Mouse (Mus musculus) kidney, postnatal 10 days (tissue): ENCODE data around the gene Tjp2.

ENCODE experiments used
- DNase-seq: peaks from one replicate; pipeline ENCODE4 v3.0.0; 2021; ENCODE audit warnings: mixed read lengths

The Tjp2 gene

GRCm38 (mm10) chr19:24176692-24177091 is 48.1 kb downstream of the Tjp2 start:
- no peak for DNase-seq

GRCm38 (mm10) chr19:24174896-24175295 is 49.9 kb downstream of the Tjp2 start:
- peak; percentile 46 for DNase-seq

DNA sequence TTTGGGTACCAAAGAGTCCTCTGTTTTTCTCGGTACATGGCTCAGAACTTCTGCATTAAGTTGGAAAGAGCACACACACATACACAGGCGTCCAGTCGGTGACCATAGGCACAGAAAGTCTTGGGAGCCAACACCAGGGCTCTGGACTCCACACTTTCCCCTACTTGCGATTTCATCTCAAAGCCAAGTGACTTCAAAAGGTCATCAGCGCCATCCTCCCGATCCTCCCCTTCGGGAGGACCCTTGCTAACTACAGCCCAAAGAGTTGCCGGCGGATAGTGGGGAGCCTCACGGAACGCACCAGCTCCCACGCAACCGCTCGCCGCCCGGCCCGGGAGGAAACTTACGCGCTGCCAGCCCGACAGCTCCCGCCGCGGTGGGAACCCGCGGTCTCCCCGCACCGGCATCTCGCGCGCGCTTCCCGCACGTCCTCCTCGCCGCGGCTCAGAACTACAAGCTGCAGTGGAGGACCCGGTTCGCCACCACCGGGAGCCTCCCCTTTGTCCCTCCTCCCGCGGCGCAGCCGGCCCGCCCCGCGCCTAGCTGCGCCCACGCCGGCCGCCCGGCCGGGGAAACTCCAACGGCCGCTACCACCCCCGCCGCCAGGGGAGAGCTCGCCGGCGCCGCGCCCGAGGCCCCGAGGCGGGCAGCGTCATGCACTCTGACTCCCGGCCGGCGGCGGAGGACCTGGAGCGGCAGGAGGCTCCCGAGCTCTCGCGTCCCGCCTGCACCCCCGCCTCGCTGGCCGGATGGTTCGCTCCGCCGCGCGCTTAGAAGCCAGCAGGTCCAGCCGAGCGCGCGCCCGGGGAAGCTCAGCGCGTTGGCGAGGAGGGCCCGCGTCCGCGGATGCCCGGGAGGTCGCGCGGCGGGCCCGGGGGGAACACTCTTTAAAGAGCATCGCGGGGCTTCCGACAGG is 51.0 kb downstream of the Tjp2 start:
- DNase-seq, result peak; percentile 96

DNA sequence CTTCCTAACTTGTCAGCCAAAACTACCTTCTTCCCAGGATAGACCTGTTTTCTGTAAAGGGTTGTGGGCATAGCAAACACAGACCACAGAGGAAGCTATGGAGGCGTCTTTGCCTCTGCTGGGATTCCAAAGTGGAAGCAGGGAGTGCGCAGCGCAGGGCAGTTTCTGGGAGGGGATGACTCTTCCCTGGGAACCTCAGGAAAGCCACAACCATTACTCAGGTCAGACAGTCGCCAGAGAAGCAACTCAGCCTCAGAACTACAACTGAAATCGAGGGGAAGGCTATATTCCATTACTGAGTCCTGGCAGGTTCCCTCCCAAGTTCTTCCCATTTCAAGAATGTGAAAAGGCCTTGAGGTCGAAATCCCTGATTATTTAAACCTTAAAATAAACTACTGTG is 51.8 kb downstream of the Tjp2 start:
- no peak for DNase-seq

DNA sequence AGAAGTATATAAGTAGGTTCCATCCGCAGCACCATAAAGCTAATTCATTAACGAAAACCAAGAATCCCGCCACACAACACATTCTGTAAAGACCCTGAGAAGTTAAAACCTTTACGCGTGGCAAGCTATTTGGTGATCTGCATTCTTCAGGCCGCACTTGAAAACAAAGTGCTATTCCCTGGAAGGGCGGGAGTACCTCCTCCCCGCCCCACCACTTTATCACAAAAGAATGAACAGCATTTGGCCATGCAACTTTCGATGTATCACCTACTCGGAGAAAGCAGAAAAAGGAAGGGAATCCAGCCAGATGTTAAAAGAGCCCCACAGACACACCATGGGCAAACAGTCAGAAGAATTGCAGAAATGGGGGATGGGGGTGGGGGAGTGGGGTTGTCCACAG is 56.3 kb downstream of the Tjp2 start:
- DNase-seq, result no peak

DNA sequence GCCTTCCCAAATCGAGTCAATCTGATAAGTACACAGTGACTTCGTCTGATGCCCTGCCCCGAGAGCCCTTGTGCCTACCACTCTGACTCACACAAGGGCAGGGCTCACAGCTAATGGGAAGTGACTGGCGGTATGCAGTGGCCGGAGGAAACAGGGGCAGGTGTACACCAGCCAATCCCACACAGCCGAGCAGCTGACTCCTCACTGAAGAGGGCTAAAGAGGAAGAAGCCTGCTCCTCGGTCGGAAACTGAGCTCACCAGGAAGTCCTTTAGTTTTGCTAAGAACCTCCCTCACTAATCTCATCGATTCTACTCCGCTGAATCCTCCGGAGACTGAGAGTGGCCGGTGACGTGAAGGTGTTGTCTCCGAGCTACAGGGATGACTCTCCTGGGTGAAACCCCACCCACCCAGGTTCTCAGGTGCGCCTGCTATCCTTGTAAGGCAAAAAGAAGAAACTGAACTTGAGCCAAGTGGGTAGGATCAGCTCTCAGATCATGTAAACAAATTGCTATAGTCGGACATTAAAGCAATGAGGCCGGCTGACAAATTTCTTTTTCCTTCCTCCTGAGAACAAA is 58.2 kb downstream of the Tjp2 start:
- DNase-seq, result peak; percentile 63

GRCm38 (mm10) chr19:24163974-24164373 is 60.9 kb downstream of the Tjp2 start:
- no peak for DNase-seq

GRCm38 (mm10) chr19:24160460-24160859 is 64.4 kb downstream of the Tjp2 start:
- no peak for DNase-seq

DNA sequence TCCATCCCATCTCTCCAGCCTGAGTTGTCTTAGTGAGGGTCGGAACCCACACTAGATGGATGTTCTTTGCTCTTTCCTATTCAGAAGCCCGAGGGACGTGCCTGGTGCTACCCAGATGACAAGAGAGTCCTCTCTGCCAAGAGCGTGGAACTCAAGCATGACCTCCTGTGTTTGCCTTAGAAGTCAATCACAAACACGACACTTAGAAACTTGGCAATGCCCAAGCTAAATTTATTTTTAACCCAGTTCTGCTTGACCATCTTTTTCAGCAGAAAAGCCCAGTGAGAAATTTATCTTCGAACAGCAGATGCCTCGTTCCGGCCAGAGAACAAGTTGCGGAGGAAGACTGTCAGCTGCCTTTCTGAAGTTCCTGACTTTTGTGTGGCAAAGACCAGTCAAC is 65.1 kb downstream of the Tjp2 start:
- no peak for DNase-seq

DNA sequence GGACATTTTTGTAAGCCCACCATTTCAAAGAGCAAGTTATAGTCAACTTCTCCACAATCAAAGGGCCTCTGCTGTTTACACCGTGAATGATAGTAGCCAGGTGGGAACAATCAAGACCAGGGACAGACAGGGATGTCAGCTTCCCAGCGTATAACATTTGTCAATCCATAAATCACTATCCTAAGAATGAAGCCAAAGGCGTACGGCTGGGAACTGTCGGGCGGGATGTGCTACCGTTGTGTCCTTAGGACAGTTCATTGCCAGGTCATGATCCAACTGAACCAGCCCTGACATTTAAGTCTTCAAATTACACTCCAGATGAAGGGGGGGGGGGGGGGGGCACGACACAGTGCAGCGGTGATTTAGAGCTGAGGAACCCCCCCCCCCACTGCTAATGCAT is 65.5 kb downstream of the Tjp2 start:
- DNase-seq, result no peak

DNA sequence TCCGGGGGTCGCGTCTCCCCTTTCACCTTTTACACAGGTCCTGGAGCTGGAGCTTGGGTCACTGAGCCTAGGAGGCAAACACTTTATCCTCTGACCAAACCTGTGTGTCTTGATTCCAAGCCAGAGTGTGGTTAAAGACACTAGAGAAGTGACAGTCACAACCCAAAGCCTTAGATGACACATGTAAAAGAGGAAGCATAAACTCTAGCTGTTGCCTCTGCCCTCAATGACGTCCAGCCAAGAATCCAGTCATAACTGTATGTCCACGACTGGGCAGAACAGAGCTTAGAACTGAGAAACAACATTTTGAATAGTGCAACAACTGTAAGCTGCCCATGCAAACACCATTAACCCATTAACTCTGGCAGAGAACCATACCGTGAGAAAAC is 68.8 kb downstream of the Tjp2 start:
- DNase-seq, result no peak

- DNase-seq, result no peak
Observed at GRCm38 (mm10) chr19:24155395-24156066, 69.3 kb downstream of the Tjp2 start.

DNA sequence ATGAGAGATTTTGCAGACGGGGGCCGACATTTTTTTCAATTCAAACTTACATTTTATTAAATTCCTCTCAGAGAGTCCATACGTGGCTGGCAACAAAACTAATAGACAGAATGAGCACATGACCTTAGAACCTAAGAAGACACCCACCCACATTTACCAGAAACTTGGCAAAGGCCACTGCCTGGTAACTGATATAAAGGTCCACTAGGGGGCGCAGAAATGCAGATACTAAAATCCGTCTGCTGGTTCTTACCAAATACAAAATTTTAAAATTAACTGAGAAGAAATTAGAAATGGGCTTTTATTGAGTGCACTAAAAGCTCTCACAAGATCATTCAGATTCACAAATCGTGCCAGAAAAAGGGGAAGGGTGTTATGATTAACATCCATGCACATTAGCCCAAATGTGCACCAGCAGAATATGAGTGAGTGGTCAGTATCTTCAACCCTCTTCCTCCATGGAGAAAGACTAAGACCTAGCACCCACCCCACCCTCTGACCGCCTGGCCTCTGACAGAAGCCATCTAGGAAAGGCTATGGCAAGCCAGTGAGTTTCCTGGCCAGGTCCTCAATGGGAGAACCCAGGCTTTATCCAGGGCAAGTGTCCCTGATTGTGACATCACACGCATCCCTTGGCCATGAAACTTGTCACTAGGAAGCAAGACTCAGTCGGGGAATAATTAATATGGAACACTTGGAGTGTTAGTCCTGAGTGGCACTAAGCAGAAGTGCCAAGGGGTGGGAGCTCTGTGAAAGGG is 71.4 kb downstream of the Tjp2 start:
- DNase-seq, result peak; percentile 66

GRCm38 (mm10) chr19:24144009-24144408 is 80.8 kb downstream of the Tjp2 start:
- DNase-seq, result no peak

- DNase-seq, result no peak
Observed at GRCm38 (mm10) chr19:24142621-24143061, 82.2 kb downstream of the Tjp2 start.

DNA sequence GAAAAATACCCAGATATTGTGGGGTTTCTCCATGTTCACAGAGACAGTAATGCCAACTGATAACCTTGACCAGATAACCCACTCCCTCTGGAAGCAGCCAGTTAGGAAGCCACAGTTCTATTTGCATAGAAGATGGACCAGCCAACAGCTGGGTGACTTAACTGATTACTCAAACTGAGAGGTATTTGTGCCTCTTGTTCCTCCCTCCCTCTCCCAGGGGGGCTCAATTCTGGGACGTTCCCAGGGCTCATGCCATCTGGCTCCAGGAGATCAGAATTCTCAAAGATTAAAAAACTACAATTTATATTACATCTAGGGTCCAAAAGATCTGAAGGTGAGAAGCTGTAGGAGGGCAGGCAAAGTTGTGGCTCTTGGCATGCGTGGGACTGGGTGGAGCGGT is 84.5 kb downstream of the Tjp2 start:
- DNase-seq, result no peak

DNA sequence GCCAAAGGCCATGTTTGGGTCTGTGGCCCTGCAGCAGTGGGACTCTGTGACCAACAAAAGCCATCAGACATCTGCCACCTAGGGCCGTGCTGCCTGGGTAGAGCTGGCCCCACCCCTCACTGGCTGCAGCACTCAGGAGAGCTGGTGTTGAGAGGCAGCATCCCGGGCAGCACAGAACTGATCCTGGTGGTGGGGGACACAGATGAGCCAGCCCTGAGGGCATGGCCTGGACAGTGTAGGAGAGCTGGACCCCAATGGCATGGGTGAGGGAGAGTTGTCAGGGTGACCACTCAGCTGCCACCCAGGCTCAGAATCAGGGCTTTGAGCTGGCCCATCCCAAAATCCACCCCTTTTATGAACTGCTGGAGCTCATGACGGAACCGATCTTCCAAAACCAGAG is 87.4 kb downstream of the Tjp2 start:
- no peak for DNase-seq

DNA sequence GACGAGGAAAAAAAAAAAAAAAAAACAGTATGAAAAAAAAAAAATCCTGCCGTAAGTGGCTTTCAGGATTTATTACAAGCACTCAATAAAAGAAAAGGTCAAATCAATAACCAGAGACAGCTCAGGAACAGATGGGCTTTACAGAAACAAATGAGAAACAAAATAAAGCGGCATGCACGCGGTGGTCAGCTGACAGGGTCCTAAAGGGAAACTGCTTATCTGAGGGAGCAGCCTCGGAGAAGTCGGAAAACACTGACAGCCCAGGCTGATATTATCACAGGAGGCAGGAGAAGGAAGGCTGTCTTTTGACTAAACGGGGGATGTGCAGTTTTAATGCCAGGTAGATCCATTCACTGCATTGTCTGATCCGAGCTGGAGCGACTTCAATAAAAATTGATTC is 89.8 kb downstream of the Tjp2 start:
- peak; percentile 42 for DNase-seq

DNA sequence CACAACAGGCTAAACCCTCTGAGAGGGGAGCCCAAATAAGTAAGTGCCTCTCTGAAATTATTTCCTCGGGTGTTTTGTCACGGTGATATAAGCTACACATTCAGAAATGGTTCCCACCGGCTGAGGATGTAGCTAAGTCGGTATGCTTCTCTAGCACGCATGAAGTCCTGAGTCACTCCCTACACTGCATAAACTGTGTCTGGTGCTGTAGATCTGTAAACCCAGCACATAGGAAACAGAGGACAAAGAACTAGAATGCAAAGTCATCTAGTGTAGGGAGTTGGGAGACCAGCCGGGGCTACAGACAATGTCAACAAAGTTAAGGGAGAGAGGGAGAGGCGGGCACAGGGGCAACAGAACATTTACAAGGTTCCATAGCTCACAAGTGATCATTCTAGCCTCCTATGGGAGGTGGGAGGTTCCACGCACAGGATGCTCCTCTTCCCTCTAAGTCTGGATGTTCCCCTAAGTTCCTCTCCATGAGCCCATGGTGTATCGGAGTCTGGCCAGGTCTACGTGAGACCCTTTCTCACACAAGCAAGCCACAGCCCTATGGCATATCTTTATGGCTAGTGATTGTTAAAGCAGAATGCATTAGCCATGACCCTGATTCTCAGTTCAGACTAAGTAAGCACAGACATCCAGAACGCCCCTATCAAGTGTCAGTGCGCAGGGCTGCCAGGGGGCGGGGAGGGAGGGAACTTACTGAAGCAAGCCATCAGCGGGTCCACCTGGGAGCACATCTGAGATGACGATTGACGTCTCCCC is 90.5 kb downstream of the Tjp2 start:
- DNase-seq, result no peak

- no peak for DNase-seq
Observed at GRCm38 (mm10) chr19:24123534-24124290, 101.1 kb downstream of the Tjp2 start.

DNA sequence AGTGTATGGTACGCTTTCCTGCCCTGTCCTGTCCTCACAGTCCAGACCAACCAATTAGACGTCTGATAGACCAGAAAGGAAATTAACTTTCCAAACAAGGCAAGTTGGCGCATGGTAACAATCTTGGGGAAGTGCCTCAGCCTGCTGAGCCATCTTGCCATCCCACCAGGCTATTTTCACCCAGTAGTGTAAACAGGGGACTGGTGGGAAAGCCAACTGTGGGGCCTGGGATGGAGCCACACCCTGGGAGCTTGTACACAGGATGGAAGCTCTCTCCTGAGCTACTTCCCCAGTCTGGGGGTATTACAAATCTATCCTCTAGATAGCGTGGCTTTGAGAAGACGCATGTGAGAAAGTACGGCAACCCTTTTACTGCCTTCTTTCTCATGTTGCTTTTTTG is 101.7 kb downstream of the Tjp2 start:
- no peak for DNase-seq

DNA sequence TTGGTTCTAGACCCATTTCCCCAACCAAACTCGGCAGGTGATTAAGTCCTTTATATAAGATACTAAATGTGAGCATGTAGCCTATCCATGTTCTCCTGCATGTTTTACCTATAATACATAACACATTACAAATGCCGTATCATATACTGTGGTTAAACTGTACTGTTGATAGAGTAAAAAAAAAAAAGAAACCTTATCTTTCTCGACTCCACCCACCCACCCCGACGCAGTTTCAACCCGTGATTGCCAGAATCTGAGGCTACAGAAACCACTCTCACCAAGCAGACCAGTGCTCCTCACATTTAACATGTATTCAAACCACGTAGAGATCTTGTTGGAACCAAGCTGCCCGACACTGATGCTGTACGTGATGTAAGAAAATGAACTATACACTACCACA is 102.2 kb downstream of the Tjp2 start:
- no peak for DNase-seq
